Mouse (Mus musculus): Measurements from ENCODE around the gene Cdhr4.

Gene Cdhr4

GRCm38 (mm10) chr9:107975399-107976386 lies 16.6 kb upstream of the Cdhr4 start, which contains the start of gene Uba7:
Uba7 (plus strand) TSS chr9:107975505.
- peak; percentile 24 for DNase-seq (ENCODE audit: low read depth, low spot score)

DNA sequence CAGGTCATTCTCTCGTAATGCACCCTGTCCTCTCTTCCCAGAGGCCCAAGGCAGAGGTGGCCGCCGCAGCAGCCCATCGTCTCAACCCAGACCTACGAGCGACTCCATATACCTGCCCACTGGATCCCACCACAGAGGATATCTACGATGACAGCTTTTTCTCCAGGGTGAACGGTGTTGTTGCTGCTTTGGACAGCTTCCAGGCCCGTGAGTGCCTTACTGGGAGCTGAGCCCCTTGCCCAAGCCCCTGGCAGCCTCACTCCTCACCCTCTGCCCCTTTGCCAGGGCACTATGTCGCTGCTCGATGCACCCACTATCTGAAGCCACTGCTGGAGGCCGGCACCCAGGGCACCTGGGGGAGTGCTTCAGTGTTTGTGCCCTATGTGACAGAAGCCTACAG lies 13.5 kb upstream of the Cdhr4 start:
- no peak for DNase-seq (ENCODE audit: low read depth, low spot score)

GRCm38 (mm10) chr9:107981684-107982605 lies 10.4 kb upstream of the Cdhr4 start:
- peak; percentile 77 for DNase-seq (ENCODE audit: low read depth, low spot score)

DNA sequence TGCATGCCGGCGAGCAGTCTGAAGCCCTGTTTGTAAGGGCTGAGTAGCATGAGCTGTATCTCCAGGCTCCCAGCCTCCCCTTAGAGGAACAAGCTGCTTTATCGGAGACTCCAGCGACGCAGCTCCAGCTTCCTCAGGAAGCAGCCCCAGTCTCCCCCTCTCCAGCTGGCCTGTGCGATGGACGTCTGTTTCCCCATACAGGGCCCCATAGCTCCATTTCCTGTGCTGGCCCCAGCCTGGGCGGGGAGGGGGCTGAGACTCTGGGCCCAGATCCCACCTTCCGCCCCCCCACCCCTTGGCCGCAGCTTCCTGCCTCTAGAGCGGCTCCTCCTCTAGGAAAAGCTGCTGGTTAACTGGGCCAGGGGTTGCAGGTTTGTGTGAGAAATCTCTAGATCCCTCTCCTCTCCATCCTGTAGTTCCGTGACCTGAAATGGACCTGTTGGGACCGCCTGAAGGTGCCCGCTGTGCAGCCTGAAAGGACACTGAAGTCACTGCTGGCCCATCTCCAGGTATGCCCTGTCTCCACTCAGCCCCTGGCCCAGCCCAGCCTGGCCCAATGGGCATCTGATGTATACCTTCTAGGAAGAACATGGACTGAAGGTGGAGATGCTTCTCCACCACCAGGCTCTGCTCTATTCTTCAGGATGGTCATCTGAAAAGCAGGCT lies 9.5 kb upstream of the Cdhr4 start, which contains the start of gene Gm20661:
Gene Gm20661, plus strand, starts transcription at position 378 of the 666 bp plus-strand sequence.
- peak; percentile 74 for DNase-seq (ENCODE audit: low read depth, low spot score)

DNA sequence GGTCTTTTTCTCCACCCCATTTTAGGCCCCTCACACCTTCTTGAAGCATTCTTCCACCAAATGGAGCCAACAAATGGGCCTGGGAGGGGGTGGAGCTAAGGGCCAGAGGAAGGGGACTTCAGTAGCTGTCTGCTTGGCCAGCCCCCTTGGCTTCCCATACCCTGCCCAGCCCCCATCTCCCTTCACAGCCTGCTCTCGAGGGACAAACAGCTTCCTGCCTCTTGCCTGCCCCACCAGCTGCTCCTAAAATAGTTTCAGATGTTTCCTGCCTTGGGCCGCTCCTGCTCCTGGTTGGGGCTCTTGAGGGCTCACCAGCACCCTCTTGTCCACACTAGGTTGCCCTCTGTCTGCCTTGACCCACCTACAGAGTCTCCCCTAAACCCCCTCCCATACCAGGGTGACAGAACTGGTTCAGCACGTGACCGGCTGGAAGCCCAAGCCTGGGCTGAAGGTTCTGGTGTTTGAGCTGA lies 8.8 kb upstream of the Cdhr4 start:
- DNase-seq (ENCODE audit: low read depth, low spot score): peak; percentile 64

DNA sequence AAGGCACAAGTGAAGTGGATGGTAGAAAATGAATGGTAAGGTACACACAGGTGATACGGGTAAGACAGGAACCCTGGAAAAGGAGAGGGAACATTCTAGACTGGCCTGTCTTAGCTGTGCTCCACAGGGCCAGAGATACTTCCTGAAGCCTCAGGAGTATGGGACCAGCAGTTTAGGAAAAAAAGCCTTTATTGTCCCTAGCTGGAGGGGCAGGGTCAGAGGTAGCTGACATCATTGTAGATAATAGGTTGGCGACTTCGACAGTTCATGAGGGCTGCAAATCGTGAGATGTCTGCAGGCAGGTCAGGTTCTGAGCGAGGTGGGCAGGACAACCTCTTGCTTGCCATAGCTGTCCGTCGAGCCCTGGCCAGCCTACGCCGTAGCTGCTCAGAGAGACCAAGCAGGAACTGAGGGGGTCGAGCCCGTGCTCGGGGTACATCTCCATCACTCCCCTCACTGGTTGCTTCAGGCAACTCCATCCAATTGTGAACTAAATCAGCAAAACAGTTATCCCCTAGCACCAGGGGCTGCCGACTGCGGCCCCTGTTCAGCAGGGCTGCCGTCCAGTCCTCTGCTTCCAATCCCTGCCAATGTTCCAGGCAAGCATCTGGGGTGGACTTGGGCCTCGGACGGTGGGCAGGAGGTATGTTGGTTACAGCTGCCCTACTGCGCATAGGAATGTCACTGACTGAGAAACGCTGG lies 8.1 kb upstream of the Cdhr4 start:
- no peak for DNase-seq (ENCODE audit: low read depth, low spot score)

DNA sequence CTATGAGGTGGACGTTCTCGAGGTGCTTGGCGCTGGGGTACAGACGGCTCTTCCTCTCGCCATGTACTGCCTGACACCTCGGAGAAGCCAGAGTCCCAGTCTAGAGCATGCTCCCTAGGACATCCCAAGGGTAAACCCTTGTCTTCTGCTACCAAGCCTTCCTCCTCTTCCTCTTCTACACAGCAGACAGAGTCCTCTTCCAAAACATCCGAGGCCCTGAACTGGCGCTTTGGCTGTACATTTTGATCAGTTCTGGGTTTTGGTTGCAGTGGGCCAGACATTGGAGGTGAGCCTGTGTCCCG lies 7.6 kb upstream of the Cdhr4 start:
- no peak for DNase-seq (ENCODE audit: low read depth, low spot score)

DNA sequence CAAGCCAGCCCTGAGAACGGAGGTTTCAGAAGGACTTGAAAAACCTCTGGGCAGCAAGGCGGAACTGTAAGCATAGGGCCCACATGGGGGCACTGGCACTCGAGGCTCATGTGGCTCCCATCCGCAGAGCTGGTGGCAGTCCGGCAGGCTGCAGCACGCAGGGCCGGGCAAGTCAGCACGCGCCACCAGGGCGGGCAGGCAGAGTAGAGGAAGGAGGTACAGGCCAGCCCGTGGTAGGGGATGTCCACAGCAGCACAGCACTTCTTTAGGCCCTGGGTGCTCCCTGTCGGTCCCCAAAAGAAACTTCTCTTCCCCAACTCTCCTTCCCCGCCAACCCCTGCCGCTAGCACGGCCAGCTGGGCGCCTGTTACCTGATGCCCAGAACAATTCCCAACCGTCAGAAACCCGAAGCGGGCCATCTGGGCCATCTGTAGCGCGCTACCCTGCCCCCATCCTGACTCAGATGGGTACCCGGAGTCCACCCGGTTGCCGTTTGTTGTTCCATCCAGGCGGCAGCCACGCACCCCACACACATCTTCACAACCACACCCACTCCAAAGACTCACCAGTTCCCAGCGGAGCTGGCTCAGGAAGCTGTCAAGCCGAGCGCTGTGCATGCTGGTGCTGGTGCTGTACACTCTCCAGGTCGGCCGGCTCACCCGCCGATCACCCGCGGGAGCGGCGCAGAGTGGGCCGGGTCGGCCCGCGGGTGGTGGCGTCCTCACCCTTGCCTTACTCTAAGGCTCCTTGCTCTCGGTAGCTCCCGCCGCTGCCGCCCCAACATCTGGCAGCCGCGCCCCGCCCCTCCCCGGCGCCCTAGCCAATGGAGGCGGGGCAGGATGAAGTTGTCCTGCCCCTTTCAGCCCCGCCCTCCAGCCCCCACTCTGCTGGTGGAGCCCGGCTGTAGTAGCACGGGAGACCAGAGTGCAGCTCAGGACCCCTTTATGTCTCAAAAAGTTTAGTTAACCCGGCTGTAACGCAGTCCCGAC lies 6.9 kb upstream of the Cdhr4 start, which contains the start of gene Inka1:
Gene Inka1, minus strand, starts transcription at position 749 of the 989 bp plus-strand sequence.
- DNase-seq (ENCODE audit: low read depth, low spot score): peak; percentile 86

DNA sequence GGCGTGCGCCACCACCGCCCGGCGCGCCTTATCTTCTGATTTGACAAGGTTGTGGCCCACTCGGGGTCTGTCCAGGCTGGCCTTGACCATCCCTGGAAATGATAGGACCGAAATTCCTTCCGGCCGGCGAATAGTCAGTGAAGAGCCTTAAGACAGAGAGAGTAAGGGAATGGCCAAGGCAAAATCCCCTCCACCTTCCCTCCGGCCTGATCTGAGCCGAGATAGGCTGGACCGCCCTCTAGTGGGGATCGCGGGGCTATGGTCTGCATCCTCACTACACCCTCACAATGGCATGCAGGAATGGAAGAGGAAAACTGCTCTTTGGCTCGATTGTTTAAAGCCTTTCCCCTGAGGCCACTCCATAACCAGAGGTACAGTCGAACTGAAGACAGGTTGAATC lies 5.9 kb upstream of the Cdhr4 start:
- DNase-seq (ENCODE audit: low read depth, low spot score): peak; percentile 89

DNA sequence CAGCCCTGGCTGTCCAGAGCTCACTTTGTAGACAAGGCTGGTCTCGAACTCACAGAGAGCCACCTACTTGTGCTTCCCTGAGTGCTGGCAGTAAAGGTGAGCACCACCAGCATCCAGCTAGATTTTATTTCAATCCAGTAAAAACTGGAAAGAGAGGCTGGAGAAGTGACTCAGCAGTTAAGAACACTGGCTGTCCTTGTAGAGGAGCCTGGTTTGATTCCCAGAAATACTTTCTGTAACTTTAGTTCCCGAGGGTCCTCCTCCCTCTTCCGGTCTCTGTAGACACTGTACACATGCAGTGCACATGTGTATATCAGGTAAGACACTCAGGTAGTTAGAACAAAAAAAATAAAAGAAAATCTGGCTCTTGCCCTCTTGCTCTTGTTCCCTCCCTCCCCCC lies 4.3 kb upstream of the Cdhr4 start:
- DNase-seq (ENCODE audit: low read depth, low spot score): no peak

- no peak for DNase-seq (ENCODE audit: low read depth, low spot score)
Measured at GRCm38 (mm10) chr9:107993013-107993412, 716 bp downstream of the Cdhr4 start.

DNA sequence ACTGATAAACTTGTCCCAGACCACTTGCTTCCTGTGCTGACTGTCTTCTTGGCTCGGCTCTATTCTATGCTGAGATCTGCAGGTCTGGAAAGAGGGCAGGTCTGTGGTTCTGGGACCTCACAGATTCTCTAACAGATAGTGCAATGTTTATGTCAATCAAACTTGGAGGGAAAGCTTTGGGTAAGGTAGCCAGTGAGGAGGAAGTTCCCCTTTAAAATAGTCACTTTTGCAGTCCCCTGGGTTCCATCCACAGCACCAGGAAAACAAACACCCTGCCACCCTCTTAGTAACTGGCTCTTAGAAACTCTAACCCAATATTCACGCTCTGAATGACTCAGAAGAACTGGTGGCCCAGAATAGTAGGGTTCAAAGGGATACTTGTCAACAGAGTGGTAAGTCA lies 2.2 kb downstream of the Cdhr4 start:
- DNase-seq (ENCODE audit: low read depth, low spot score): no peak

DNA sequence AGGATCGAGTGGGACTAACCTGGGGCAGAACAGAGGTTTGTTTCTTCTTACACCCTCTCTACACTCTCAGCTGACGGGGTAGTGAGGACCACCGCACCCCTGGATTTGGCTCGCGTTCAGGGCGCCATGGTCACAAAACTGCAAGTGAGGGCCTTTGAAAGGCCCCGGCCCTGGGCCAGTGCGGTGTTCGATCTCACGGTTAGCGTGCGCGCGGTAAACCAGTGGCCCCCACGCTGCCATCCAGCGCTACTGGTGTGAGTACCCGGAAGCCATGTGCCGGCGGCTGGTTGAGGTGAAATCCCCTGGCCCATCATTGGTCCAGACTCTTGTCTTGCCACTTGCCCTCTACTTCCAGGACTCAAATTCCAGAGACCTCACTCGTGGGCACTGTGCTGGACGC lies 3.2 kb downstream of the Cdhr4 start:
- DNase-seq (ENCODE audit: low read depth, low spot score): no peak

DNA sequence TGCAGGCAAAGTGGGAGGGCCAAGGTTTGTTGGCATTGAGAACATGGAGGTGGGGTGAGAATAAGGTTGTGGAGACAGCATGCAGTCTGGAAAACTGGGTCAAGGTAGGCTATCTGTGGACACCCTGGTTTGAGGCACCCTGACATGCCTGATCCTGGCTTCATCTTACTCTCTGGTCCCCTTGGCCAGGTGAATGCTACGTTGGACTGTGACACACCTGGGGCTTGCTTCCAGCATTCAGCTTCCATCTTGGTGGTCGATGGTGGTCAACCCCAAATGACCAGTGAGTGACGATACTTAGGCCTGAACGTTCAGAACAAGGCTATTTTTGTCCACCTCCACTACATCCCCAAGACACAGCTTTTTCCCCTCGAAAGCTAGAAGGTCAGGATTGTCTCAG lies 3.8 kb downstream of the Cdhr4 start, which contains the start of gene Gm20662:
Gene Gm20662, plus strand, starts transcription at position 301 of the 400 bp plus-strand sequence.
- DNase-seq (ENCODE audit: low read depth, low spot score): no peak

DNA sequence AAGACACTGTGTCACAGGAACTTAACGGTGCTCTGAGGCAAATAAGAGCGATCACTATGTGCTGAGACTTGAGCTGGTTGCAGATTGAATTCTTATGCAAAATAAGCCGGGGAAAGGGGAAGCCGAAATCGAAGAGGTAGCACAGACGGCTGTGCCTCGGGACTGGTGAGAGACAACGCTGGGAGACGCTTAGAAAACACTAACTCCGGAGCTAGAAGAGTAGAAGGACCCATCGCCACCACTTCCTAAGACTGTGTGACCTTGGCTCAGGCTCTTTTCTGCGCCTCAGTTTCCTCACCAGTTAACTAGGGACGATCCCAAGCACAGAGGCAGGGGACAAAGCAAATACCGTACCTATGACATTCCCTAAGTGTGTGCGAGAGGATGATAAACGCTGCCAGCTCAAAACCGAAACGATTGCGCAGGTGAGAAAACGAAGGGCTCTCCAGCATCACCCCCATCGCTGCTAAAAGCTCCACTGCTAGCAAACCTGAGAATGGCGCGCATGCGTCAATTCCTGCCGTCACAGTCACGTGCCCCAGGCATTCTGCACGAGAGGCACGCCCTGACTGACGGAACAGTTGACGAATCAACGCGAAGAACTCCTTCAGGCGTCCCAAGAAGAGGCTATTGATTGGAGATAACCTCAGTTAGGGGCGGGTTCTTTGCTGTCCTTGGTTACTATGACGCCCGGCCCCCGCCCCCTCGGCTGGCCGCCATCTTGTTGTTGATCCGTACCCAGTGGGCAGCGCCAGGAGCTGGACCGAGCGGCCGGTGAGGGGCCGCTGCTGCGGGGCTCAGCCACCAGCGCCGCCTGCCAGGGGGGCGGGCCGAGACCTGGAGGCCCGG lies 9.8 kb downstream of the Cdhr4 start, which contains the start of gene Ip6k1:
Gene Ip6k1, plus strand, starts transcription at position 580 of the 849 bp plus-strand sequence.
- peak; percentile 100 for DNase-seq (ENCODE audit: low read depth, low spot score)

- DNase-seq (ENCODE audit: low read depth, low spot score): peak; percentile 49
Measured at GRCm38 (mm10) chr9:108002778-108003530, 10.7 kb downstream of the Cdhr4 start.

- DNase-seq (ENCODE audit: low read depth, low spot score): peak; percentile 35
Measured at GRCm38 (mm10) chr9:108003531-108003890, 11.2 kb downstream of the Cdhr4 start.

DNA sequence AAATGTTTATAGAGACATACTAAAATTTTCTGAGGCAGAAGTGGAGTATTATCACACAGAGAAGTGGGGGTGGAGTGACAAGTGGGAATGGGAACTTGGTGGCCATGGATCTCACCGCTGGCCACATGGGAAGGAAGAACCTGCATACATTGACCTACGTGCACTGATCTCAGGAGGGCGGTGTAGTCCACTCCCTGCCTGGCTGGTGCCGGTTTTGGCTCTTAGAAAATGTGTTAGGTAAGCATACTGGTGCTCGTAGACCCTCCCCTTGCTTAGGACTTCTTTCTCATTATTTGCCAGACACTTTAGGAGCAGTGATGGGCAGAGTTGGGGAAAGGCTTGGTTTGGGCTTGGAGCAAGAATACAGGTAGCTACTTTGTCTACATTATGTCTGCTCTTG lies 15.7 kb downstream of the Cdhr4 start:
- no peak for DNase-seq (ENCODE audit: low read depth, low spot score)

All from brain, adult 2 months (tissue).